Mouse (Mus musculus): ENCODE data around the gene Skap2. TPM values are rescaled to one million over a fixed set of nuclear protein-coding genes. Genes with fewer than 3 reads are reported as not detected.

Gene Skap2
- polyA plus RNA-seq, 1 experiment from 2014 or later, result 22.2 TPM

DNA sequence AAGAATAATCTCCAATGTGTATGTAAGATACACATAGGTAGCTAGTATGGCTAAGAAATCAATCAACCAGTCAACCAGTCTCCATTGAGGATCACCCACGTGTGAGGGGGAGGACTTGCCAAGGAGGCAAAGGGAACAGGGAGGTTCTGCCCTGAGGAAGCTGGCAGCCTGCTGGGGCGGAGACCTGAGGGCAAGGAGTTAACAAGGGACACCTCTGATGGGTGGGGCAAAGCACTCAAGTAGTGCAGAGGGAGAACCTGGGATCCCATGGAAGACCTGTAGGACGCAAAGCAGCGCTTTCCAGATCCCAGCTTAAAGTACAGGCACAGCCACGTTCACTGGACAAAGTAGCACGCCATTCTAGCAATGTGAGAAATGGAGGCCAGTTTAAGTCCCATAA is 131.6 kb downstream of the Skap2 start:
- H3K4me3 ChIP-seq, result peak overlapping the region; percentile 22; the same call in 1 of the 2 replicates
- H3K4me1 ChIP-seq, result peaks cover 59% of the 10 kb centered on the region
- H3K27ac ChIP-seq, result peak overlapping the region; percentile 66
- peak overlapping the region; percentile 60 for H3K4me2 ChIP-seq
- no peaks in the 10 kb centered on the region for H3K36me3 ChIP-seq
- no peaks in the 10 kb centered on the region for H3K9me3 ChIP-seq (replicated peaks)
- peak; percentile 43; the same call in 1 of the 2 replicates for ATAC-seq
- H3K27me3 ChIP-seq (replicated peaks), result no peaks in the 10 kb centered on the region
- H3K9ac ChIP-seq, result peak overlapping the region; percentile 22; the same call in 1 of the 2 replicates
- 24% methylated on average over 6 of the region's 6 CpGs for WGBS (ENCODE audit: insufficient replicate concordance)

DNA sequence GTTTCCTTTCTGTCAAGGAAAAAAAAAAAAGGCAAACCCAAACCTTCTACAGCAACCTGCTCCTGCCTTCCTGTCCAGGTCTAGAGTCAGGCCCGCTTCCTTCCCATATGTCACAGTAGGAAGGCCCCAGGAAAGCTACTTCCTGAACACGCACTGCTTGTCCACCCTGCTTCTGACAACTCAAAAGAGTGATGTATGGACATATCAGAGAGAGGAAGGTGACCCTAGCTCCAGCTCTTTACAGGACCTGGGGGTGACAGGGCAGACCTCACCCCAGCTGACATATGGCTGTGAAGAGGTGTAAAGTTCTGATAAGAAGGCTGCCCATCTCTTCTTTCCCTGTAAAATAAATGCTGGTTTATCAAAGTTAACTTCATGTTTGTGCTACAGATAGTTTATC is 133.8 kb downstream of the Skap2 start:
- WGBS (ENCODE audit: insufficient replicate concordance), result 46% methylated on average over 2 of the region's 2 CpGs
- no peaks in the 10 kb centered on the region for H3K36me3 ChIP-seq
- H3K27me3 ChIP-seq (replicated peaks), result no peaks in the 10 kb centered on the region
- H3K9me3 ChIP-seq (replicated peaks), result no peaks in the 10 kb centered on the region
- H3K9ac ChIP-seq, result no peak overlapping the region
- H3K4me3 ChIP-seq, result no peak overlapping the region
- H3K4me2 ChIP-seq, result no peak overlapping the region
- H3K27ac ChIP-seq, result no peak overlapping the region
- ATAC-seq, result peak; percentile 55
- peaks cover 59% of the 10 kb centered on the region for H3K4me1 ChIP-seq

DNA sequence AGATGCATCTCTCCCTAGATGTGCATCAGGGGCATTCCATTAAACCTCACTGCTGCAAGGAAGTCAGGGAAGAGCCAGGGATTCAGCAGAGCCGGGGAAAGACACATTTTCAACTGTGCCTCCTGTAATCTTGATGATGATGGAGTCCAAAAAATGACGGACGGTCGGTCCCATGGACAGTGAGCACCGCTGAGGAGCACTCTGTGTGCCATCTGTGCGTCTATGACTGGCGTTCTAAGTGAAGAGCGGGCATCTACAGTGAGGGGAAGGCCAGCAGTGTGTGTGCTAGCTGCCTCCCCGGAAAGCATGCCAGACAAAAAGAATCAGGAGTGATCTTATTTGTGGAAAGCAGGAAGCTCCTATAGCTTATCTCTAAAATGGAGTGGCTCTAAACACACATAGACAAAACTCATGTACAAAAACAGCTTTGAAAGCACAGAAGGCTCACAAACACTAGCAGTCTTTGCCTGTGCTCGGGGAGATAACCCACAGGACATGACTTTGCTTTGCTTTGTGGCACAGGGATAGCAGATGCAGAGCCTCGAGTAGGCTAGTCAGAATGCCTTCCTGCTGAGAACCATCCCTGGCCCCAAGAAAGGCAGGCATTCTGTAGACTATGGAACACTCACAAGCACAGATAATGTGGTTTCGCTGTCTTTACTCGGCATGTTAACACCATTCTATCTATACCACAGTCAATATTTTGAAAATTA is 135.4 kb downstream of the Skap2 start:
- Histone ChIP-seq H3K9me3 (replicated peaks) (no peaks in the 10 kb centered on the region), H3K9ac (no peak overlapping the region), H3K27ac (peak overlapping the region; percentile 53), H3K27me3 (replicated peaks) (no peaks in the 10 kb centered on the region), H3K4me3 (no peak overlapping the region), H3K4me2 (peak overlapping the region; percentile 4; the same call in 1 of the 2 replicates), H3K4me1 (peaks cover 56% of the 10 kb centered on the region), H3K36me3 (no peaks in the 10 kb centered on the region)
- WGBS (ENCODE audit: insufficient replicate concordance), result 29% methylated on average over 13 of the region's 13 CpGs
- ATAC-seq, result peak; percentile 66

DNA sequence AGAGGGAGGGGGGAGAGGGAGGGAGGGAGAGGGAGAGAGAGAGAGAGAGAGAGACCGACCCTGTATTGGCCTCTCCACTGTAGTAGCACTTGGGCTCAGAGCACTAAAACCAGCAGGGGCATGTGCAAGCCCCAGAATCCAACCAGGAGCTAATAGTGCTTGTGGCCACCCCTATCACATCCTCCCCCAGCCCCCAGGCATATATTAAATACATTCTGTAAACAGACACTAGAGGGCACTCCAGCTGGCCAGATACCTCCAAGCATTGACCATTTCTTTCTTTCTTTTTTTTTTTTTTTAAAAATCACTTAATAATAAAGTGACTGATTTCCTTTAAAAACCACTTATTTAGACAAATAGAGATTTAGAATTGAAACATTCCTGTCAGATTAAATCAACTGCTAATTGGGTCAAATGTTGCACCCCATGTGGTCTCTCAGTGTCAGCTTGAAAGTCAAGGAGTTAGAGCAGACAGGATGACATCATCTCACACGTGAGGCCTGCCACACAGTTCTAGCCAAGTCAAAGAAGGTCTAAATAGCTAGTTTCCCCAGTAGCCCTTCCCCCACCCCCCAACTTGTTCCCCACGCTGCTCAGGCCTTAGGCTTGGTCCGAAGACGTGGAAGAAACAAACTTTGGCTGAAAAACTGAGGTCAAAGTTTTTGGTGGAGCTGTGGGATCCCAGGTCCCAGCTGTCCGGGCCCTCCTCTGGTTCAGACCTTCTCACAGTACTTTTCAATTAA is 136.3 kb downstream of the Skap2 start:
- Histone ChIP-seq H3K9me3 (replicated peaks) (no peaks in the 10 kb centered on the region), H3K4me2 (no peak overlapping the region), H3K4me1 (peaks cover 47% of the 10 kb centered on the region), H3K4me3 (no peak overlapping the region), H3K27me3 (replicated peaks) (no peaks in the 10 kb centered on the region), H3K9ac (no peak overlapping the region), H3K36me3 (no peaks in the 10 kb centered on the region), H3K27ac (no peak overlapping the region)
- 40% methylated on average over 6 of the region's 6 CpGs for WGBS (ENCODE audit: insufficient replicate concordance)
- peak; percentile 48; the same call in 1 of the 2 replicates for ATAC-seq

DNA sequence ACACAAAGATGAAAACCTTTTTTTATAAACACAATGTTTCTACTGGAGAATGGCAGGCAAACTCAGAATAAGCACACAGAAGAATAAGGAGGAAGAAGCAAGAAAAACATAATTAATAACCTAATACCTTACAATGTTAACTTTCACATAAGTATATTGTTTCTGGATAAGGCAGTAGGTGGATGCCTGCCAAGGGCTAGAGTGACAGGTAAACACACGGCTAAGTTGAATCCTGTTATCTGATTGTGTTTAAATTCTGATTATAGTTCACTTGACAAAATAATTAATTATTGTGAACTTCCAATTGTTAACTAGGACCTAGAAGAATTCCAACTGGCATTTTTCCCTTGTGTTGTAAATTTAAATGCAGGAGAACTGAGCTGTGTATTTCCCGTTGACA is 138.3 kb downstream of the Skap2 start:
- ATAC-seq, result no peak
- H3K9ac ChIP-seq, result no peak overlapping the region
- 49% methylated on average over 2 of the region's 2 CpGs for WGBS (ENCODE audit: insufficient replicate concordance)
- H3K9me3 ChIP-seq (replicated peaks), result no peaks in the 10 kb centered on the region
- H3K4me1 ChIP-seq, result peaks cover 28% of the 10 kb centered on the region
- no peaks in the 10 kb centered on the region for H3K27me3 ChIP-seq (replicated peaks)
- H3K4me3 ChIP-seq, result no peak overlapping the region
- H3K36me3 ChIP-seq, result no peaks in the 10 kb centered on the region
- no peak overlapping the region for H3K4me2 ChIP-seq
- H3K27ac ChIP-seq, result no peak overlapping the region

DNA sequence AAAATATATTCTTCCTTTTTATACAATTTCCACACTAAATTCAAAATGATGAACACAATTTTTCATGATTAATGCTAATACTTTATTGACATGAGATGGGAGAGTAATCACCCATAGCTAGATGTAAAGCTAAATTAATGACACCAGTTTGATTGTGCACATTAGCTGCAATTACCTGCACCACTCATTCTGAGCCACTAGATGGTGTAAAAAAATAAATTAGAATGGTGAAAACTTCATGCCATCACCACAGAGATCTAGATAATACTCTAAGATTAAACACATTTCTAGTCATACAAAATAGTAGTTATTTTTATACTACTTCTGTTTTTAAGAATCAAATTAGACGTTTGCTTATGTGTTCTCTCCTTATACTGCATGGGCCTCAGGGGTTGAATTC is 141.2 kb downstream of the Skap2 start:
- Histone ChIP-seq H3K27ac (no peak overlapping the region), H3K27me3 (replicated peaks) (no peaks in the 10 kb centered on the region), H3K9ac (no peak overlapping the region), H3K4me2 (no peak overlapping the region), H3K4me1 (0 out of 2 replicates have a peak, but pooled peaks cover under 1% of the 10 kb centered on the region), H3K9me3 (replicated peaks) (no peaks in the 10 kb centered on the region), H3K4me3 (no peak overlapping the region), H3K36me3 (no peaks in the 10 kb centered on the region)
- ATAC-seq, result no peak
- 13% methylated on average over 1 of the region's 1 CpGs for WGBS (ENCODE audit: insufficient replicate concordance)

DNA sequence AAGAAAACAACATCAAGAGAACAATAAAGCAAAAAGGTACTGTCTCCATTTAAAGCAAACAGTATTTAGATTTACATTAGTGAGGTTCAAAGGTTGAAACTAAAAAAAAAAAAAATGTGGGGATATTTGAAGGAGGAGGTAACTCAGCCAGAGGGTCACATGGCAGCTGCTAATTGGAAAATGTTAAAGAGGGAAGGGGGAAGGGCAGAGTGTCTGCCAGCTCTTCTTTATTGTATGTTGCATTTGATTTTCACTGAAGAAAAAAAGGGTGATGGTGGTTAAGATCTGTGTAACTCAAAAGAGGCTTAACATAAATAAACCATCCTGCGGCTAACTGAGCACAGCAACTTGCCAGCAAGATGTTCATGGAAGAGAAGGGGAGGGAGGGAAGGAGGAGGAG is 142.1 kb downstream of the Skap2 start:
- 73% methylated on average over 1 of the region's 1 CpGs for WGBS (ENCODE audit: insufficient replicate concordance)
- Histone ChIP-seq H3K27ac (no peak overlapping the region), H3K36me3 (no peaks in the 10 kb centered on the region), H3K4me2 (no peak overlapping the region), H3K27me3 (replicated peaks) (no peaks in the 10 kb centered on the region), H3K4me1 (no peaks in the 10 kb centered on the region), H3K9me3 (replicated peaks) (no peaks in the 10 kb centered on the region), H3K4me3 (no peak overlapping the region), H3K9ac (no peak overlapping the region)
- ATAC-seq, result no peak

DNA sequence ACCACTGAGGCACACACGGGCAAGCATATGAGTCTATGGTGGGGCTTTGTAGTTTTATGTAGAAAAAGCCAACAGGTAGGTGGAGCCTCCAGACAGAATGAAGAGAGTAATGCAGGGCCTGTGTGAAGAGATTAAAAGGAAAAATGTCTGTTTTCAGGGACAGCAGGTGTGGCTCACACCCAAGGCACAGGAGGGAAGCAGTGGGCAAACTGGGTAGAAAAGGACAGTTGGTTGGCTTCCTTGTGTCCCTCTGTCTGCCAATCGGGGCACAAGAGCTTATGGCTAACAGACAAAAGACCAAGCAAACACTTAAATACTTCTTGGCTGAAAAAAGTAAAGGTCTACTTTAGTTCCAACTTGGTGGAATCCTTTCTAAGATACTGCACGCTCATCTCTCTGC is 145.8 kb downstream of the Skap2 start:
- no peak for ATAC-seq
- 62% methylated on average over 3 of the region's 3 CpGs for WGBS (ENCODE audit: insufficient replicate concordance)
- H3K36me3 ChIP-seq, result no peaks in the 10 kb centered on the region
- no peak overlapping the region for H3K9ac ChIP-seq
- no peak overlapping the region for H3K27ac ChIP-seq
- no peak overlapping the region for H3K4me2 ChIP-seq
- H3K4me3 ChIP-seq, result no peak overlapping the region
- H3K4me1 ChIP-seq, result no peaks in the 10 kb centered on the region
- H3K27me3 ChIP-seq (replicated peaks), result no peaks in the 10 kb centered on the region
- H3K9me3 ChIP-seq (replicated peaks), result no peaks in the 10 kb centered on the region

DNA sequence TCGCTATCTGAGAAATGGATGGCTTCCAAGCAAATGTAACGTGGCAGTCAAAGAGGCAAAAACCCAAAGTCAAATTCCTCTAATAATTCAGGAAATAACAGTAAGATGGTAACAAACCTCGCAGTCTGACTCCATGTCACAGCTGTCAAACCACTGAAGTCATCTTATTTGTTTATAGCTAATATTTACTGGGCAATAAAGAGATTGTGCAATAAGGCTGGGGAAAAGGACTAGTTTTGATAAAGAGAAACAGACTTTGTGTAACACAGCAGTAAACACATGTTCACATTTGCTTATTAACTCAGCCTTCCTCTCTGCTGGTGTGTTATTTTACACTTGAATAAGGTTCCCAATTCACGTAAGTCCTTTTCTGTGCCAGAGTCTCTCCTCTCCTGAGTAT is 148.8 kb downstream of the Skap2 start:
- Histone ChIP-seq H3K9me3 (replicated peaks) (no peaks in the 10 kb centered on the region), H3K4me3 (no peak overlapping the region), H3K27me3 (replicated peaks) (no peaks in the 10 kb centered on the region), H3K9ac (no peak overlapping the region), H3K27ac (no peak overlapping the region), H3K36me3 (no peaks in the 10 kb centered on the region), H3K4me1 (no peaks in the 10 kb centered on the region), H3K4me2 (no peak overlapping the region)
- ATAC-seq, result no peak
- 67% methylated on average over 4 of the region's 4 CpGs for WGBS (ENCODE audit: insufficient replicate concordance)

DNA sequence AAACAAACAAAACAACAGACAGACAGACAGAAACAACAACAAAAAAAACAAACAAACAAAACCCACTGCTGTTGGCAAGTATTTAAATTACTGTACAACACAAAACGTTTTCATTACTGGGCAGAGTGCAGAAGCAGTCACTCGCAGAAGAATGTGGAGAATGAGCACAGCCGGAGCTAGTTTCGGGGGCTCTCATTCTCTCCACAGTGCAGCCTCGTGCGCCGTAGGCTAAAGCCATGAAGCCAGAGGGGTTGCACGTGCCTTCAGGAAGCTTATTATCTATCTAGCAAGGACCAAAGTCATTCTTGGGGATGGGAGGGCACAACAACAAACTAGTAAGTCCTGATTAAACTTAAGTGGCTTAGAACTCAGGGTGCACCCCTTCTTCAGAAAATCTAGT is 152.0 kb downstream of the Skap2 start:
- Histone ChIP-seq H3K27me3 (replicated peaks) (no peaks in the 10 kb centered on the region), H3K4me1 (no peaks in the 10 kb centered on the region), H3K36me3 (no peaks in the 10 kb centered on the region)

DNA sequence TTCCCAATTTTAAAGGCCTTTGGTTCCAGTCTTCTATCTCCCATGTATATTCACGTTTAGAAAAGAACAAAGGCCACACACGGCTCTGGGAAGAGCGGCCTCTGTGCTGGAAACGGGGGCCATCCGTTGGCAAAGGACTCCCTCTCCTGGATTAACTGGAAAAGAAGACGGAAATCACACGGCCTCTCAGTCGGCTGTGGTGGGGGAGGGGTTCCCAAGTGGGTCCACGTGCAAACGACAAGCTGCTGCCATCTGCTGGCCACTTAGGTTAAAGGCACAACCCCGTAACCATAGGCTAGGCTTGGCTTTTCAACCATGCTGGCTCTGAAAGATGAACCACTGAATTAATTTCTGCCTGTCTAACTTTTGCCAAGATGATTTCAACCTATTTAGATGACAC is 154.5 kb downstream of the Skap2 start:
- ATAC-seq, result peak; percentile 64; the same call in 1 of the 2 replicates
- peak overlapping the region; percentile 54 for H3K4me2 ChIP-seq
- no peak overlapping the region for H3K27ac ChIP-seq
- H3K9ac ChIP-seq, result no peak overlapping the region
- no peaks in the 10 kb centered on the region for H3K4me1 ChIP-seq
- peaks cover 7% of the 10 kb centered on the region; the same call in 1 of the 2 replicates for H3K27me3 ChIP-seq (replicated peaks)
- H3K4me3 ChIP-seq, result no peak overlapping the region
- 2% methylated on average over 11 of the region's 11 CpGs for WGBS (ENCODE audit: insufficient replicate concordance)
- no peaks in the 10 kb centered on the region for H3K9me3 ChIP-seq (replicated peaks)
- H3K36me3 ChIP-seq, result no peaks in the 10 kb centered on the region

More for the DNA sequence above, 152.0 kb downstream of the Skap2 start:
- no peak for ATAC-seq
- Histone ChIP-seq H3K27ac (no peak overlapping the region), H3K9ac (no peak overlapping the region), H3K9me3 (replicated peaks) (no peaks in the 10 kb centered on the region), H3K4me3 (no peak overlapping the region), H3K4me2 (no peak overlapping the region)
- WGBS (ENCODE audit: insufficient replicate concordance), result 47% methylated on average over 8 of the region's 8 CpGs

DNA sequence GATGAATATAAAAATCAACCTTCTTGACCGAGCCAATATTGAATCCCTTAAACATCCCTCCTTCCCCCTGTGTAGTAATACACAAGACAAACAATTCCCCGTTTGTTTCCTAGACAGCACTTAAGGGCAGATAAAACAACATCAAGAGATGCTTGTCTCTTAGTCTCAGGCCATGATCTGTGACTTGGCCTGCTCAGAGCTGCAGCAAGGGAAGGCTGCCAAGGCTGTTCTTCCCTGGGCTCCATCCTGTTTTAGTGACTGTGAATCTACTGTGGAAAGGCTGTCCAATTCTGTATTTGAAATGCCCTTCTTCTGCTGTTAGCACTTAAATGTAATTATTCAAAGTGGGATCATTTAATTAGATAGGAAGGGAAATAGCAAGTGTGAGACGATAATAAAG is 159.1 kb downstream of the Skap2 start:
- H3K27me3 ChIP-seq (replicated peaks), result peaks cover 16% of the 10 kb centered on the region
- no peak overlapping the region for H3K4me2 ChIP-seq
- H3K36me3 ChIP-seq, result no peaks in the 10 kb centered on the region
- no peak for ATAC-seq
- WGBS (ENCODE audit: insufficient replicate concordance), result 50% methylated on average over 3 of the region's 3 CpGs
- H3K4me1 ChIP-seq, result no peaks in the 10 kb centered on the region
- H3K27ac ChIP-seq, result no peak overlapping the region
- H3K9me3 ChIP-seq (replicated peaks), result no peaks in the 10 kb centered on the region
- no peak overlapping the region for H3K4me3 ChIP-seq
- no peak overlapping the region for H3K9ac ChIP-seq

Measured in liver, embryonic 12.5 days (tissue).